Mouse (Mus musculus): ENCODE data around the gene Gdpd5. TPM values are rescaled to one million over a fixed set of nuclear protein-coding genes. Genes with fewer than 3 reads are reported as not detected.

Gdpd5 gene
- polyA plus RNA-seq, 1 experiment from 2014 or later, result 8.1 TPM

DNA sequence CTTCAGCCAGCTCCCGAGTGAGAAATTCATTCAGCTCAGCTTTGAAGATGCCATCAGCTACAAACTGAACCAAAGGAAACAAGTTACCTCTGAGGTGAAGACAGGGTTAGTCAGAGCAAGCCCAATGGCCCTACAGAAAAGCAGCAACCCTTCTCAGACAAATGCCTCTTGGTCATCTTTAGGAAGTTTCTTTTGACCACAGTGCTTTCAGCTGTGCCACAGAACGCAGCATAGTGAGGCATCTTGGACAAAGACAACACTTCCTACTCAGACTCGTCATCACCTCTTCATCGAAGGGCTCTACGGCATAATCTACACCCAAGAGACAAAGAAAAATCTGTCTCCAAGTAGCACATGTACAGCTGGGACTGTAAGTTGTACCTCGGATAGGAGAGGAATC lies 101.4 kb downstream of the Gdpd5 start:
- Histone ChIP-seq H3K4me3 (ENCODE audit: low read depth, low read length) (peak overlapping the region; percentile 59), H3K9me3 (ENCODE audit: control insufficient read depth, low read length) (no peaks in the 10 kb centered on the region), H3K9ac (ENCODE audit: low read length) (peak overlapping the region; percentile 69), H3K4me1 (replicated peaks; ENCODE audit: control insufficient read depth, insufficient read depth) (peaks cover 9% of the 10 kb centered on the region), H3K27ac (replicated peaks) (peak overlapping the region; percentile 84; the same call in 1 of the 2 replicates), H3K36me3 (ENCODE audit: control insufficient read depth, insufficient read depth, low read length) (peaks cover 20% of the 10 kb centered on the region), H3K4me2 (replicated peaks; ENCODE audit: low read depth) (peak overlapping the region; percentile 70), H3K27me3 (ENCODE audit: control insufficient read depth, insufficient read depth, low read length) (no peaks in the 10 kb centered on the region)
- TF ChIP-seq CTCF (IDR thresholded peaks at IDR 0.05; ENCODE audit: low read depth) (no peak), EP300 (optimal IDR thresholded peaks at IDR 0.05) (no peak)
- WGBS, result 1% methylated on average over 6 of the region's 6 CpGs
- DNase-seq (ENCODE audit: low spot score), result no peak
- ATAC-seq (ENCODE audit: low FRiP score, low TSS enrichment), result no peak

DNA sequence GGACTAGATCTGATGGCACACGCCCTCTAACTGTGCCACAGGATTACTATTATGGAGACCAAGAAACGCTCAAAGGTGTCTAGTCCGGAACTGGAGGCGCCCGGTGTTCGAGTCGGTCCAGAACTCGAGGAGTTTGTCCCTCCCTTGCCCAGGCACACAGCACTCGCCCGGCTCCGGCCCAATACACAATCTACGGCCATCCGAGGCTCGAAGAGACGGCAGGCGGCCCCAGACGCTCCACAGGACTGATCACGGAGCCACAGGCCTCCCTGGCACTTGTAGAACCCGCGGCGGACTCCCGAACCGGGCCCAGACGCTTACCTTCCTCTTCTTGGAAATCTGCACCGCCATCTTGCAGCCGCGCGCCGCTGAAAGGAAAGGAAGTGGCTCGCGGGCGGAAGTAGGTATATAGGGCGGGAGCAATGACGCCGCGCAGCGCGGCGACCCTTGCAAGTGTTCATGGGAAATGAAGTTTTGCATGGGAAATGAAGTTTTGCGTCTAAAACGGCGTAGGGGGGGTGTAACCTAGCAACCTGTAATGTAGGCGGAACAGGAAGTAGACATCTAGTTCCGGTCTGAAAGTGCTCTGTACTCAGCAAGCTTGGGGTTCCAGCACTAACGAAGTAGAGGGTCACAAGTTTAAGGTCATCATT lies 102.2 kb downstream of the Gdpd5 start, which contains the start of gene Rps3:
Rps3 (minus strand) TSS at position 468 of the 653 bp plus-strand sequence.
- TF ChIP-seq EP300 (optimal IDR thresholded peaks at IDR 0.05) (peak; percentile 90), CTCF (IDR thresholded peaks at IDR 0.05; ENCODE audit: low read depth) (no peak)
- Histone ChIP-seq H3K27me3 (ENCODE audit: control insufficient read depth, insufficient read depth, low read length) (no peaks in the 10 kb centered on the region), H3K4me2 (replicated peaks; ENCODE audit: low read depth) (peak within 1 kb of the TSS; percentile 70), H3K9ac (ENCODE audit: low read length) (peak within 1 kb of the TSS; percentile 69), H3K4me3 (ENCODE audit: low read depth, low read length) (peak within 1 kb of the TSS; percentile 59), H3K4me1 (replicated peaks; ENCODE audit: control insufficient read depth, insufficient read depth) (peaks cover 9% of the 10 kb centered on the region), H3K27ac (replicated peaks) (peak within 1 kb of the TSS; percentile 84), H3K36me3 (ENCODE audit: control insufficient read depth, insufficient read depth, low read length) (peaks cover 20% of the 10 kb centered on the region), H3K9me3 (ENCODE audit: control insufficient read depth, low read length) (no peaks in the 10 kb centered on the region)
- peak; percentile 94 for DNase-seq (ENCODE audit: low spot score)
- peak; percentile 97 for ATAC-seq (ENCODE audit: low FRiP score, low TSS enrichment)
- WGBS, result 1% methylated on average over 45 of the region's 45 CpGs

DNA sequence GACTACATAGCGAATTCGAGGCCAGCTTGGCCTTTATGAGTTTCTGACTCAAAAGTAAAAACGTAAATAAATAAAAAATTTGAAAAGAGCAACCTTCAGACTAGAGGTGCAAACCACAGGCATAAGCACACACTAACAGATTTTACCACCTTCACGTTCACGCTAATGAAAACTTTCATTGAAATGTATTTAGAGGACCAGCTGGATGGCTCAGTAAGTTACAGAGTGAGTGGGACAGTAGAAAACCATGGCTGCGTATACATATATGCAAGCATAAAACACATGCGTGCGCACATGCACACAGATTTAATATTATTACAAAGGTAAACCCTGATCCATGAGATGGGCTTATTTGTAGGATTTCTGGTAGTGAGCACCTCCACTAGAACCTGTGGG lies 102.7 kb downstream of the Gdpd5 start:
- ATAC-seq (ENCODE audit: low FRiP score, low TSS enrichment), result no peak
- no peak overlapping the region for H3K27ac ChIP-seq (replicated peaks)

DNA sequence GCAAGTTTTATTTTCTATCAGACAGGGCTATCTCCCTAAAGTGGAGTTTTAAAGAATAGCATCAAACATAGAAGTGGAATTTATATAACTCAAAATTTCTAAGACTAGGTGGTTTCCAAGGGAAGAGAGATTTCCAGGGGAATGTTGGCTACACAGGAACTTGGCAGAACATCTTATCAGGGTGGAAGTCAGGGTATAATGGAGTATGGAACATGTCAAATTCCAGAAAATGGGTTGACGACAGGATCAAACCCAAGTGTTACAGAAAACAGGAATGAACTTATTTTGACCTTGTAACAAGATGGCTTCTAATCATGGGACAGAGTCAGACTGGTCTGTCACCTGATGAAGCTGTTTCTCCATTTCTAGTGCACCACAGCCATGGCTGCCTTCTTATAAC lies 103.5 kb downstream of the Gdpd5 start:
- no peak for ATAC-seq (ENCODE audit: low FRiP score, low TSS enrichment)

More for the DNA sequence above, 102.7 kb downstream of the Gdpd5 start:
- Histone ChIP-seq H3K9me3 (ENCODE audit: control insufficient read depth, low read length) (no peaks in the 10 kb centered on the region), H3K27me3 (ENCODE audit: control insufficient read depth, insufficient read depth, low read length) (no peaks in the 10 kb centered on the region), H3K4me1 (replicated peaks; ENCODE audit: control insufficient read depth, insufficient read depth) (peaks cover 9% of the 10 kb centered on the region), H3K9ac (ENCODE audit: low read length) (no peak overlapping the region), H3K36me3 (ENCODE audit: control insufficient read depth, insufficient read depth, low read length) (peaks cover 18% of the 10 kb centered on the region), H3K4me2 (replicated peaks; ENCODE audit: low read depth) (peak overlapping the region; percentile 39), H3K4me3 (ENCODE audit: low read depth, low read length) (peak overlapping the region; percentile 59)
- TF ChIP-seq CTCF (IDR thresholded peaks at IDR 0.05; ENCODE audit: low read depth) (no peak), EP300 (optimal IDR thresholded peaks at IDR 0.05) (no peak)
- DNase-seq (ENCODE audit: low spot score), result no peak
- WGBS, result 45% methylated on average over 8 of the region's 8 CpGs

DNA sequence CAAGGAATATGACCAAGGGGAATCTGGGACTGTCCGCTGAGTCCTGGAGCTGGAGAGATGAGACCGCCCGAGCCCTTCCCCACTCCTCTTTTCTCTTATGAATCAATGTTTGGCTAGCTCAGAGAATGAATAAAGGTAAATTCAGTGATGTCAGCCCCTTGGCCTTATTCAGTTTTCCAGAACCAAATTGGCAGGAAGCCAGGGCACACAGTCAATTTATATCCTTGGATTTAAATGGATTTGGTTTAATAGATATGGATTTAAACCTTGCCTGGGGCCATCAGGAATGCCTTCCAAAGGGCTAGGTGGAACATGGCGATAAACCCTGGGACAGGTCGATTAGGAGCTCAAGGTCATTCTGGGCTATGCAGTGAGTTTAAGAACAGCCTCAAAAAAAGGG lies 108.5 kb downstream of the Gdpd5 start:
- Histone ChIP-seq H3K27ac (replicated peaks) (no peak overlapping the region), H3K36me3 (ENCODE audit: control insufficient read depth, insufficient read depth, low read length) (no peaks in the 10 kb centered on the region), H3K4me3 (ENCODE audit: low read depth, low read length) (no peak overlapping the region), H3K9ac (ENCODE audit: low read length) (no peak overlapping the region), H3K9me3 (ENCODE audit: control insufficient read depth, low read length) (no peaks in the 10 kb centered on the region), H3K27me3 (ENCODE audit: control insufficient read depth, insufficient read depth, low read length) (no peaks in the 10 kb centered on the region), H3K4me2 (replicated peaks; ENCODE audit: low read depth) (no peak overlapping the region), H3K4me1 (replicated peaks; ENCODE audit: control insufficient read depth, insufficient read depth) (no peaks in the 10 kb centered on the region)
- ATAC-seq (ENCODE audit: low FRiP score, low TSS enrichment) (no peak), DNase-seq (ENCODE audit: low spot score) (no peak)
- TF ChIP-seq CTCF (IDR thresholded peaks at IDR 0.05; ENCODE audit: low read depth), result no peak
- TF ChIP-seq EP300 (optimal IDR thresholded peaks at IDR 0.05), result no peak
- WGBS, result 44% methylated on average over 5 of the region's 5 CpGs

More for the DNA sequence above, 103.5 kb downstream of the Gdpd5 start:
- DNase-seq (ENCODE audit: low spot score), result no peak
- Histone ChIP-seq H3K9ac (ENCODE audit: low read length) (no peak overlapping the region), H3K4me3 (ENCODE audit: low read depth, low read length) (no peak overlapping the region), H3K4me2 (replicated peaks; ENCODE audit: low read depth) (no peak overlapping the region), H3K4me1 (replicated peaks; ENCODE audit: control insufficient read depth, insufficient read depth) (peaks cover 9% of the 10 kb centered on the region), H3K9me3 (ENCODE audit: control insufficient read depth, low read length) (no peaks in the 10 kb centered on the region), H3K27ac (replicated peaks) (no peak overlapping the region), H3K36me3 (ENCODE audit: control insufficient read depth, insufficient read depth, low read length) (peaks cover 13% of the 10 kb centered on the region), H3K27me3 (ENCODE audit: control insufficient read depth, insufficient read depth, low read length) (no peaks in the 10 kb centered on the region)
- TF ChIP-seq EP300 (optimal IDR thresholded peaks at IDR 0.05) (no peak), CTCF (IDR thresholded peaks at IDR 0.05; ENCODE audit: low read depth) (no peak)
- 74% methylated on average over 1 of the region's 1 CpGs for WGBS

DNA sequence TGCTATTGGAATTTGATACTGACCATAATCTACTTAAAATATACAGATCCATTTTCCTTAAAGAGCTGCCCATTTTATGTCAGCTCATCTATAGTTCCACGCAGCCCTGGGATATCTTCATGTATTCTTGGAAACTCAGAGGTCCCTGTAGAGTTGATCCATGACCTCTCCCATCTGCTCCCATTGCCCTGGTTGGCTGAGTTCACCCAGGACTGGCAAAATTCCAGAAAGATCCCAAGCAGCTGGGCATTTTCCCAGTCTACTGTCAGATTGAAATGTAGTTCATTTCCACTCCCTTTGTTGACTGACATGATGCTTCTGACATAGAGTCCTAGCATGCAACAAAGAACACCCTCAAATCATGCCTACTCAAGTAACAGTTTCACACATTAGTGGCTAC lies 117.9 kb downstream of the Gdpd5 start:
- Histone ChIP-seq H3K9ac (ENCODE audit: low read length) (no peak overlapping the region), H3K4me2 (replicated peaks; ENCODE audit: low read depth) (no peak overlapping the region), H3K36me3 (ENCODE audit: control insufficient read depth, insufficient read depth, low read length) (no peaks in the 10 kb centered on the region), H3K9me3 (ENCODE audit: control insufficient read depth, low read length) (no peaks in the 10 kb centered on the region), H3K4me3 (ENCODE audit: low read depth, low read length) (no peak overlapping the region), H3K27me3 (ENCODE audit: control insufficient read depth, insufficient read depth, low read length) (no peaks in the 10 kb centered on the region), H3K27ac (replicated peaks) (no peak overlapping the region), H3K4me1 (replicated peaks; ENCODE audit: control insufficient read depth, insufficient read depth) (no peaks in the 10 kb centered on the region)
- 62% methylated on average over 1 of the region's 1 CpGs for WGBS
- DNase-seq (ENCODE audit: low spot score) (no peak), ATAC-seq (ENCODE audit: low FRiP score, low TSS enrichment) (no peak)
- no peak for TF ChIP-seq EP300 (optimal IDR thresholded peaks at IDR 0.05)
- no peak for TF ChIP-seq CTCF (IDR thresholded peaks at IDR 0.05; ENCODE audit: low read depth)
